In genomic region chr5:140492684-140493233, GRCm38 (mm10) we compare ENCODE assay signal across 1 mouse cellular context.
TF ChIP-seq lines count a peak whose summit lies in the region.

No protein-coding gene starts in this region.

TF ChIP-seq in ES-E14, 5 proteins besides CTCF, POLR2A, EP300 and RAD21:
- no peak for TF ChIP-seq CHD2 (IDR thresholded peaks at IDR 0.05; ENCODE audit: low read depth, low read length)
- TF ChIP-seq ZC3H11A (IDR thresholded peaks at IDR 0.05; ENCODE audit: borderline replicate concordance, low read depth, low read length), result no peak
- TF ChIP-seq MAFK (IDR thresholded peaks at IDR 0.05; ENCODE audit: insufficient read depth, low read depth, low read length), result no peak
- no peak for TF ChIP-seq HCFC1 (IDR thresholded peaks at IDR 0.05; ENCODE audit: borderline replicate concordance, insufficient read depth, low read length)
- TF ChIP-seq ZNF384 (IDR thresholded peaks at IDR 0.05; ENCODE audit: low read depth, low read length), result no peak
